Mouse (Mus musculus): ENCODE results near the gene Mttp.

Gene Mttp

GRCm38 (mm10) chr3:138134528-138134927 lies 10.2 kb downstream of the Mttp start:
- DNase-seq (ENCODE audit: low spot score): no peak

GRCm38 (mm10) chr3:138133916-138134315 lies 10.9 kb downstream of the Mttp start:
- DNase-seq (ENCODE audit: low spot score): no peak

- DNase-seq (ENCODE audit: low spot score): no peak
These were observed 11.3 kb downstream of the Mttp start for GRCm38 (mm10) chr3:138133463-138133862.

GRCm38 (mm10) chr3:138131168-138131567 lies 13.6 kb downstream of the Mttp start:
- DNase-seq (ENCODE audit: low spot score): no peak

- no peak for DNase-seq (ENCODE audit: low spot score)
These were observed 14.1 kb downstream of the Mttp start for GRCm38 (mm10) chr3:138130692-138131091.

- no peak for DNase-seq (ENCODE audit: low spot score)
These were observed 15.7 kb downstream of the Mttp start for GRCm38 (mm10) chr3:138129110-138129509.

- DNase-seq (ENCODE audit: low spot score): no peak
These were observed 20.9 kb downstream of the Mttp start for GRCm38 (mm10) chr3:138123842-138124241.

GRCm38 (mm10) chr3:138121461-138121860 lies 23.3 kb downstream of the Mttp start:
- DNase-seq (ENCODE audit: low spot score): no peak

GRCm38 (mm10) chr3:138119444-138120105 lies 25.2 kb downstream of the Mttp start:
- no peak for DNase-seq (ENCODE audit: low spot score)

GRCm38 (mm10) chr3:138118831-138119230 lies 25.9 kb downstream of the Mttp start:
- no peak for DNase-seq (ENCODE audit: low spot score)

GRCm38 (mm10) chr3:138118392-138118791 lies 26.4 kb downstream of the Mttp start:
- no peak for DNase-seq (ENCODE audit: low spot score)

GRCm38 (mm10) chr3:138116871-138117270 lies 27.9 kb downstream of the Mttp start:
- DNase-seq (ENCODE audit: low spot score): no peak

- no peak for DNase-seq (ENCODE audit: low spot score)
These were observed 30.7 kb downstream of the Mttp start for GRCm38 (mm10) chr3:138114106-138114505.

- no peak for DNase-seq (ENCODE audit: low spot score)
These were observed 33.6 kb downstream of the Mttp start for GRCm38 (mm10) chr3:138110910-138111782.

- DNase-seq (ENCODE audit: low spot score): no peak
These were observed 37.9 kb downstream of the Mttp start for GRCm38 (mm10) chr3:138106887-138107286.

- DNase-seq (ENCODE audit: low spot score): no peak
These were observed 39.7 kb downstream of the Mttp start for GRCm38 (mm10) chr3:138105056-138105455.

- no peak for DNase-seq (ENCODE audit: low spot score)
These were observed 41.1 kb downstream of the Mttp start for GRCm38 (mm10) chr3:138103690-138104089.

- DNase-seq (ENCODE audit: low spot score): no peak
These were observed 42.8 kb downstream of the Mttp start for GRCm38 (mm10) chr3:138101936-138102335.

GRCm38 (mm10) chr3:138097718-138098117 lies 47.0 kb downstream of the Mttp start:
- no peak for DNase-seq (ENCODE audit: low spot score)

GRCm38 (mm10) chr3:138096263-138097028 lies 48.3 kb downstream of the Mttp start:
- DNase-seq (ENCODE audit: low spot score): no peak

GRCm38 (mm10) chr3:138095718-138096117 lies 49.0 kb downstream of the Mttp start:
- DNase-seq (ENCODE audit: low spot score): no peak

GRCm38 (mm10) chr3:138095301-138095700 lies 49.5 kb downstream of the Mttp start:
- no peak for DNase-seq (ENCODE audit: low spot score)

- DNase-seq (ENCODE audit: low spot score): no peak
These were observed 60.9 kb downstream of the Mttp start for GRCm38 (mm10) chr3:138083896-138084295.
